Mouse (Mus musculus): Measurements from ENCODE around the gene Klhl3.

GRCm38 (mm10) chr13:58112191-58112590 is 1.2 kb downstream of the Klhl3 start:
- TF ChIP-seq CTCF (IDR thresholded peaks at IDR 0.05; ENCODE audit: low read depth) (no peak), EP300 (optimal IDR thresholded peaks at IDR 0.05) (no peak)
